Mouse (Mus musculus) large intestine, adult 2 months (tissue): ENCODE measurements around the gene Rcn2. TPM values are rescaled to one million over a fixed set of nuclear protein-coding genes. Genes with fewer than 3 reads are reported as not detected.

Experiments used
- DNase-seq: peaks from one replicate; pipeline ENCODE4 v3.0.0-alpha.2; 2012; ENCODE audit warnings: low read depth, low spot score
- WGBS: fragments of 180-500 bp; shearing (Covaris S2); methylation state at CpG from one replicate; pipeline ENCODE4 v1.1.7; 2018; 5-methylcytosine and 5-hydroxymethylcytosine counted together
- polyA plus RNA-seq: library from polyadenylated mRNA; depleted of rRNA; stranded (reverse); fragments of >200 nt; gene quantifications from 2 replicates; pipeline ENCODE4 v1.2.3, GENCODE M21; 2012; rRNA removed

Gene Rcn2
- polyA plus RNA-seq, 1 experiment = 13.5 TPM

GRCm38 (mm10) chr9:56090546-56091225 lies 49.0 kb downstream of the Rcn2 start:
- DNase-seq = no peak

DNA sequence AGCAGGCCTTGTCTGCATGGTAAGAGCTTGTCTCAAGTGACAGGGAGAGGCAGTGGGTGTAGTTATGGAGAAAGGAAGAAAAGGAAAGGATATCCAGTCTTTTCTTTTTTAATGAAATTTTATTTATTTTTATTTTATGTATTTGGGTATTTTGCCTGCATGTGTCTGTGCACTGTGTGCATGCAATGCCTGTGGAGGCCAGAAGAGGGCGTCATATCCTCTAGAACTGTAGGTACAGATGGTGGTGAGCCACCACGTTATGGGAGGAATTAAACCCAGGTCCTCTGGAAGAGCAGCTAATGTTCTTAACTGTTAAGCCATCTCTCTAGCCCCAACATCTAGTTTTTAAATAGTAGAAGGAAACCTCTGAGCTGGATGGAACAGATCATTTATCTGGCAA lies 50.5 kb downstream of the Rcn2 start:
- no peak for DNase-seq
- 72% methylated on average over 2 of the region's 2 CpGs for WGBS

More at GRCm38 (mm10) chr9:56090546-56091225, 49.0 kb downstream of the Rcn2 start:
- 61% methylated on average over 5 of the region's 5 CpGs for WGBS

GRCm38 (mm10) chr9:56097584-56098298 lies 56.1 kb downstream of the Rcn2 start:
- 27% methylated on average over 4 of the region's 4 CpGs for WGBS
- peak; percentile 53 for DNase-seq

DNA sequence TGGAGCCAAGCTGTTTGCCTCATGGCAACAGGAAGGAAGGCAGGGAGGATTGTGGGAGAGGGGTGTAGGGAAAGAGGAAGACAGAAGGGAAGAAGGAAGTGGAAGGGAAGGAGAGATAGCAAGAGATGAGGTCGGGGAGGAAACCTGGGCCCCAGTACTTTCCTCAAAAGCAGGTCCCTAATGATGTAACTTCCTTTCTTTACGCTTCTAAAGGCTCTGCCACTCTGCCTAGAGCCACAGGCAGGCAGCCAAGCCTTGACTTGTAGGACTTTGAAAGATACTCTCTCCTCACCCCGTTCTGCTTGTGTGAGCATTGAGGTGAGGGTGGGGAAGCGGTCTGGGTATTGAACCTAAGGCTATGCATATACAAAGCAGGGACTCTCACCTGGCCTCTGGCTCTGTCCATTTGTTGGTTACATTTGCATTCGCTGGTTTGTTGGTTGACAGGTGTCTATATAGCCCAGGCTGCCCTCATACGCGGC lies 58.4 kb downstream of the Rcn2 start:
- DNase-seq = no peak

GRCm38 (mm10) chr9:56101022-56101421 lies 59.4 kb downstream of the Rcn2 start:
- no peak for DNase-seq
- 50% methylated on average over 4 of the region's 4 CpGs for WGBS

More for the DNA sequence above, 58.4 kb downstream of the Rcn2 start:
- WGBS = 77% methylated on average over 7 of the region's 7 CpGs

GRCm38 (mm10) chr9:56104921-56105320 lies 63.3 kb downstream of the Rcn2 start:
- 73% methylated on average over 7 of the region's 7 CpGs for WGBS
- DNase-seq = no peak

DNA sequence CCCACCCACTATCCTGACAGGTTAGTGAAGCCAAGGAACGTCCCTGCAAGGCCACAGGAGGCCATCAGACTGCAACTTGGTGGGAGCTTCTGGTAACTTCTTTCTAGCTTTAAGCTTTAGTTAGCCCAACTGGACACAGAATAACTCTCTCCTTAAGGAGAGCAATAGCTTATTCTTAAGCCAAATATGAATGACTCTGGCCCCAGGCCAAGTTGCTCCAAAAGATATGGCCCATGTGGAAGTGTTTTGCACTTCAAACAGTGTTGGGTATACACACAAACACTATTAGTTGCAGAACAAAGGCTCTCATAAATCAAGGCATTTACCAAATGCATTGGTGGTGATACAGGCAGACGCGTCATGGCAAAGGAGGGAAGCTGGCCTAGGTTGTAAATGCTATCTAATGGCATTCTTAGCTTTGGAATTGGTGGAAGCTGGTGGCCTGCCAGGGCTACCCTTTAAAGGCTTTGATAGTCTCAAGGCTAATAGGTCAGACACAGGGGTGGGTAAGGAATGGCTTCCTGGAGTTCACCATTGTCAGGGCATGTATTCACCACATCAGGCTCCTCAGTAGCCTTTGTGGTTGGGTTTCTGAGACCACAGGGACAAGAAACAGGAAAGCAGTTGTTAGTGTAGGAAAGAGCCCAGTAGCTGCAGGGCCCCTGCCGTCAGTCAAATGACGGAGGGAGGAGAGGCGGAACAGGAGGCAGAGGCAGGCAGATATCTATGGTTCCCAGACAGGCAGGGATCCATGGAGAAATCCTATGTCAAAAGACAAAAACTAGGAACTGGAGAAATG lies 64.8 kb downstream of the Rcn2 start:
- 70% methylated on average over 6 of the region's 6 CpGs for WGBS
- DNase-seq = no peak

- WGBS = 78% methylated on average over 6 of the region's 6 CpGs
Measured at GRCm38 (mm10) chr9:56107527-56107926, 65.9 kb downstream of the Rcn2 start.

GRCm38 (mm10) chr9:56108174-56108573 lies 66.5 kb downstream of the Rcn2 start:
- DNase-seq = no peak
- 82% methylated on average over 5 of the region's 5 CpGs for WGBS

More at GRCm38 (mm10) chr9:56107527-56107926, 65.9 kb downstream of the Rcn2 start:
- no peak for DNase-seq

Other genes starting within 250 kb of the Rcn2 start
- gene Scaper, start 103.7 kb upstream of the Rcn2 start, polyA plus RNA-seq = 2.6 and 2.7 TPM in 2 replicates
- gene 4930563M21Rik, start 31.3 kb upstream of the Rcn2 start, polyA plus RNA-seq = not detected in 2 replicates
- 6.2 and 8.4 TPM in 2 replicates for gene Pstpip1, start 48.1 kb downstream of the Rcn2 start, polyA plus RNA-seq
- 348 and 383 TPM in 2 replicates for gene Tspan3, start 123.6 kb downstream of the Rcn2 start, polyA plus RNA-seq